Comparison of ENCODE assay signal across 38 mouse cellular contexts in the genomic region with DNA sequence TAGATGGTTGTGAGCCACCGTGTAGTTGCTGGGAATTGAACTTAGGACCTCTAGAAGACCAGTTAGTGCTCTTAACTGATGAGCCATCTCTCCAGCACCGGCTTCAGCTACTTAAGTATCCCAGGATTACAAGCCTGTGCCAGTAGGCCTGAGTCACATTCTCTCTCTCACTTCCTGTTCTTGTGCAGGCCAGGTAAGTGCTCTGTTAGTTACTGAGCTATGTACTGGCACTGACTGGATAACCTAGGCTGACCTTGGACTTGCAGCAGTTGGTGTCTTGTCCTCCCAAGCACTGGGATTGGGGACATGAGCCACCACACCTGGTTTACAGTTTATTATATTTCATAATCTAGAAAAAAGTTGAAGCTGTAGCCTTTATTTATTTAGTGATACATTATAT. TPM values are rescaled to one million over a fixed set of nuclear protein-coding genes. Genes with fewer than 3 reads are reported as not detected.
DNase-seq lines count a peak whose midpoint lies in the region; ATAC-seq and TF ChIP-seq lines count a peak whose summit lies in the region.
"Had no signal": no experiment of that assay in that cellular context is flagged by ENCODE, and none has a peak within 500 bp of the region (broad histone marks: within the 10 kb centered on the region; RNA-seq: fewer than 3 reads in every experiment).

No protein-coding gene starts in this region.

- no peak overlapping the region for H3K4me2 ChIP-seq in kidney, embryonic 15.5 days
- no peak overlapping the region for H3K4me2 ChIP-seq in lung, postnatal 0 days (replicated peaks; ENCODE audit: low read depth, low read length)
- H3K4me2 ChIP-seq: heart, embryonic 12.5 days; hindbrain, embryonic 14.5 days; limb, embryonic 13.5 days; lung, embryonic 14.5 days; midbrain, embryonic 12.5 days; neural tube, embryonic 12.5 days had no signal

- no peak for TF ChIP-seq EP300 in lung, postnatal 0 days (IDR thresholded peaks at IDR 0.05)

- H3K27ac ChIP-seq in kidney, embryonic 15.5 days = peak overlapping the region; percentile 45
- H3K27ac ChIP-seq in lung, postnatal 0 days (ENCODE audit: low read length) = no peak overlapping the region
- H3K27ac ChIP-seq in small intestine, adult 2 months (ENCODE audit: insufficient read depth, low read depth, low read length) = peak overlapping the region; percentile 96
- H3K27ac ChIP-seq: heart, adult 2 months; hindbrain, embryonic 14.5 days; limb, embryonic 13.5 days; liver, embryonic 14.5 days; midbrain, embryonic 12.5 days; neural tube, embryonic 12.5 days had no signal

- H3K27me3 ChIP-seq in kidney, embryonic 15.5 days = no peaks in the 10 kb centered on the region
- no peaks in the 10 kb centered on the region for H3K27me3 ChIP-seq in lung, postnatal 0 days (replicated peaks; ENCODE audit: insufficient read depth, low read length)
- H3K27me3 ChIP-seq in small intestine, adult 2 months (ENCODE audit: control insufficient read depth, insufficient read depth, low read length) = no peaks in the 10 kb centered on the region
- H3K27me3 ChIP-seq: heart, embryonic 12.5 days; limb, embryonic 13.5 days; midbrain, embryonic 12.5 days; neural tube, embryonic 12.5 days had no signal

- 88% methylated on average over 2 of the region's 2 CpGs for WGBS in kidney, embryonic 15.5 days
- WGBS in lung, postnatal 0 days = 59% methylated on average over 2 of the region's 2 CpGs
- 20% methylated on average over 2 of the region's 2 CpGs for WGBS in small intestine, adult 2 months

- DNase-seq in kidney, postnatal 4 days = no peak
- peak; percentile 34 for DNase-seq in lung, postnatal 0 days (ENCODE audit: low spot score)
- no peak for DNase-seq in lung, postnatal 25 days (ENCODE audit: low spot score)
- no peak for DNase-seq in heart, postnatal 10 days
- DNase-seq: adrenal gland, adult 2 months; adrenal gland, postnatal 36 days; B cell, adult 2 months; cerebellum, adult 18-20 months; cerebellum, postnatal 14 days; heart, adult 2 months; lung, embryonic 14.5 days; lung, postnatal 36 days; right cerebral cortex, adult 18-20 months; thymus, postnatal 14 days had no signal

- no peak for TF ChIP-seq CTCF in lung, postnatal 0 days (IDR thresholded peaks at IDR 0.05)
- no peak for TF ChIP-seq CTCF in small intestine, adult 2 months (IDR thresholded peaks at IDR 0.05; ENCODE audit: extremely low read depth, insufficient read length, insufficient replicate concordance, low read depth, low read length)

- H3K36me3 ChIP-seq in kidney, embryonic 15.5 days = peaks cover 30% of the 10 kb centered on the region
- H3K36me3 ChIP-seq in lung, postnatal 0 days (ENCODE audit: insufficient read depth, low read length) = no peaks in the 10 kb centered on the region
- peaks cover 31% of the 10 kb centered on the region for H3K36me3 ChIP-seq in small intestine, adult 2 months (ENCODE audit: control insufficient read depth, insufficient read depth, low read length)

- no peak overlapping the region for H3K4me3 ChIP-seq in kidney, embryonic 15.5 days (replicated peaks)
- H3K4me3 ChIP-seq in lung, postnatal 0 days (ENCODE audit: low read depth, low read length) = no peak overlapping the region
- no peak overlapping the region for H3K4me3 ChIP-seq in small intestine, adult 2 months (ENCODE audit: low read depth, low read length)
- H3K4me3 ChIP-seq: erythroblast, embryonic 14.5 days; heart, adult 2 months; heart, embryonic 12.5 days; limb, embryonic 13.5 days; midbrain, embryonic 12.5 days; myocyte; neural tube, embryonic 12.5 days had no signal

- no peak for TF ChIP-seq POLR2A in small intestine, adult 2 months (IDR thresholded peaks at IDR 0.05; ENCODE audit: low read depth, low read length)

- no peaks in the 10 kb centered on the region for H3K9me3 ChIP-seq in kidney, embryonic 15.5 days (replicated peaks)
- no peaks in the 10 kb centered on the region for H3K9me3 ChIP-seq in lung, postnatal 0 days (ENCODE audit: low read length)
- H3K9me3 ChIP-seq: heart, embryonic 12.5 days; limb, embryonic 13.5 days; midbrain, embryonic 12.5 days; neural tube, embryonic 12.5 days had no signal

- no peak overlapping the region for H3K9ac ChIP-seq in kidney, embryonic 15.5 days
- H3K9ac ChIP-seq in lung, postnatal 0 days (replicated peaks; ENCODE audit: low read depth) = no peak overlapping the region
- H3K9ac ChIP-seq: heart, embryonic 12.5 days; hindbrain, embryonic 14.5 days; limb, embryonic 13.5 days; liver, embryonic 14.5 days; lung, embryonic 14.5 days; midbrain, embryonic 12.5 days; neural tube, embryonic 12.5 days had no signal

- no peak for ATAC-seq in kidney, embryonic 15.5 days (replicated peaks; ENCODE audit: low FRiP score)
- ATAC-seq in lung, postnatal 0 days = peak; percentile 66
- no peak for ATAC-seq in megakaryocyte-erythroid progenitor cell, adult 5-6 weeks (replicated peaks; ENCODE audit: low FRiP score, low TSS enrichment, poor library complexity, severe bottlenecking)
- ATAC-seq: activated CD4-positive, CD25-positive, alpha-beta regulatory T cell, adult 4 months; forebrain, embryonic 16.5 days had no signal

- intact Hi-C loops in heart, postnatal 10 days (cut with DNase I) = no loop called here

- H3K4me1 ChIP-seq in kidney, embryonic 15.5 days = peaks cover 7% of the 10 kb centered on the region; the same call in 1 of the 2 replicates
- no peaks in the 10 kb centered on the region; the same call in 1 of the 2 replicates for H3K4me1 ChIP-seq in lung, postnatal 0 days (ENCODE audit: insufficient read depth, low read depth, low read length)
- peaks cover 12% of the 10 kb centered on the region for H3K4me1 ChIP-seq in small intestine, adult 2 months (ENCODE audit: control insufficient read depth, insufficient read depth, insufficient read length, low read length)
- H3K4me1 ChIP-seq: heart, embryonic 12.5 days; neural tube, embryonic 12.5 days had no signal

RNA-seq across cellular contexts. Expression of a gene that starts 10.1 kb away (rescaled TPM):
- polyA plus RNA-seq in kidney, embryonic 15.5 days (2015; fragmentation: Nextera tagmentation; extraction: Ambion mirVana) = 24.5 and 27.8 TPM in 2 replicates
- polyA plus RNA-seq in lung, postnatal 0 days (2015; fragmentation: Nextera tagmentation; extraction: Ambion mirVana) = 20.8 and 22.2 TPM in 2 replicates
- 82.5 and 182 TPM in 2 replicates for polyA plus RNA-seq in small intestine, adult 2 months (2012; rRNA removed)
- 24.1 and 25.1 TPM in 2 replicates for total RNA-seq in megakaryocyte-erythroid progenitor cell, adult 5-6 weeks (2014; fragmentation: Nextera tagmentation)
- 9.7 and 20.0 TPM in 2 replicates for total RNA-seq in megakaryocyte-erythroid progenitor cell, adult 5-6 weeks (2017)
- 10 to 100 TPM; 26.2 to 31.6 TPM for total RNA-seq in heart, postnatal 10 days (2021)

RNA-seq across cellular contexts. Expression of a gene that starts 10.2 kb away (rescaled TPM):
- 27.1 and 28.2 TPM in 2 replicates for polyA plus RNA-seq in kidney, embryonic 15.5 days (2015; fragmentation: Nextera tagmentation; extraction: Ambion mirVana)
- 12.3 and 12.4 TPM in 2 replicates for polyA plus RNA-seq in lung, postnatal 0 days (2015; fragmentation: Nextera tagmentation; extraction: Ambion mirVana)
- polyA plus RNA-seq in small intestine, adult 2 months (2012; rRNA removed) = 15.7 and 27.2 TPM in 2 replicates
- total RNA-seq in megakaryocyte-erythroid progenitor cell, adult 5-6 weeks (2014; fragmentation: Nextera tagmentation) = 14.3 and 22.2 TPM in 2 replicates
- total RNA-seq in megakaryocyte-erythroid progenitor cell, adult 5-6 weeks (2017) = 5.9 and 11.7 TPM in 2 replicates
- 10 to 100 TPM; 15.3 to 17.2 TPM for total RNA-seq in heart, postnatal 10 days (2021)

RNA-seq across cellular contexts. Expression of a gene that starts 27.4 kb away (rescaled TPM):
- polyA plus RNA-seq in kidney, embryonic 15.5 days (2015; fragmentation: Nextera tagmentation; extraction: Ambion mirVana) = not detected in 2 replicates
- not detected in 2 replicates for polyA plus RNA-seq in lung, postnatal 0 days (2015; fragmentation: Nextera tagmentation; extraction: Ambion mirVana)
- not detected in 2 replicates for polyA plus RNA-seq in small intestine, adult 2 months (2012; rRNA removed)
- not detected in 2 replicates for total RNA-seq in megakaryocyte-erythroid progenitor cell, adult 5-6 weeks (2014; fragmentation: Nextera tagmentation)
- not detected in 2 replicates for total RNA-seq in megakaryocyte-erythroid progenitor cell, adult 5-6 weeks (2017)
- total RNA-seq in heart, postnatal 10 days (2021) = not detected
- total RNA-seq: adrenal gland, adult 2 months; adrenal gland, postnatal 36 days; gastrocnemius, adult 8-10 months; gastrocnemius, postnatal 4 days; heart, adult 2 months; hematopoietic stem cell, adult 5-6 weeks; layer of hippocampus, postnatal 14 days; left cerebral cortex, adult 8-10 months; left cerebral cortex, postnatal 36 days; megakaryocyte, adult 5-6 weeks; midbrain, postnatal 0 days had no signal
- polyA plus RNA-seq: activated CD4-positive, CD25-positive, alpha-beta regulatory T cell, adult 4 months; adrenal gland, adult 2 months; cortical plate, adult 2 months; erythroblast, embryonic 14.5 days; heart, embryonic 12.5 days; heart, postnatal 0 days; liver, embryonic 14.5 days; lung, embryonic 14.5 days; urinary bladder, adult 2 months had no signal
